Mouse (Mus musculus) small intestine, adult 2 months (tissue): ENCODE results near the gene Gtf3a. TPM values are rescaled to one million over a fixed set of nuclear protein-coding genes. Genes with fewer than 3 reads are reported as not detected.

Experiments used
- H3K27ac ChIP-seq: fragments of 200-500 bp; 2 replicates; pipeline ENCODE4 v1.5.1; 2012; ENCODE audit warnings: low read depth, low read length, control low read depth, inconsistent platforms; ENCODE audit not compliant: insufficient read depth
- H3K27me3 ChIP-seq: fragments of 200-500 bp; 2 replicates; pipeline ENCODE4 v1.6.1; 2012; ENCODE audit warnings: mild to moderate bottlenecking, moderate library complexity, low read length, inconsistent platforms; ENCODE audit not compliant: control insufficient read depth, insufficient read depth
- H3K36me3 ChIP-seq: fragments of 200-500 bp; 2 replicates; pipeline ENCODE4 v1.6.1; 2012; ENCODE audit warnings: mild to moderate bottlenecking, low read length, control low read depth, inconsistent platforms; ENCODE audit not compliant: control insufficient read depth, insufficient read depth
- H3K4me1 ChIP-seq: fragments of 200-500 bp; 2 replicates; pipeline ENCODE4 v1.6.1; 2012; ENCODE audit warnings: low read length, inconsistent platforms, mixed read lengths; ENCODE audit not compliant: control insufficient read depth, insufficient read depth, insufficient read length
- H3K4me3 ChIP-seq: fragments of 200-500 bp; 2 replicates; pipeline ENCODE4 v1.5.1; 2012; ENCODE audit warnings: low read depth, mild to moderate bottlenecking, control low read depth, inconsistent platforms, low read length, moderate library complexity
- CTCF ChIP-seq: fragments of 200-500 bp; IDR thresholded peaks from 2 replicates; pipeline ENCODE4 v1.5.1; 2012; ENCODE audit warnings: low read depth, mild to moderate bottlenecking, control low read depth, inconsistent platforms, low read length, moderate library complexity, mixed read lengths; ENCODE audit not compliant: insufficient replicate concordance, insufficient read length; ENCODE audit errors: extremely low read depth
- POLR2A ChIP-seq: fragments of 200-500 bp; IDR thresholded peaks from 2 replicates; pipeline ENCODE4 v1.6.1; 2012; ENCODE audit warnings: low read depth, mild to moderate bottlenecking, control low read depth, inconsistent platforms, low read length, moderate library complexity
- WGBS: fragments of 180-500 bp; shearing (Covaris S2); methylation state at CpG from one replicate; pipeline ENCODE4 v1.1.7; 2018; 5-methylcytosine and 5-hydroxymethylcytosine counted together
- polyA plus RNA-seq: library from polyadenylated mRNA; depleted of rRNA; stranded (reverse); fragments of >200 nt; gene quantifications from 2 replicates; pipeline ENCODE4 v1.2.3, GENCODE M21; 2012; rRNA removed

Gene Gtf3a
- polyA plus RNA-seq, 1 experiment, result 51.6 TPM

GRCm38 (mm10) chr5:147001312-147001711, 52.9 kb downstream of the Gtf3a start:
- H3K4me3 ChIP-seq, result no peak overlapping the region
- no peaks in the 10 kb centered on the region for H3K27me3 ChIP-seq
- H3K36me3 ChIP-seq, result no peaks in the 10 kb centered on the region
- WGBS, result 77% methylated on average over 4 of the region's 4 CpGs
- H3K27ac ChIP-seq, result no peak overlapping the region
- TF ChIP-seq CTCF (no peak), POLR2A (no peak)
- H3K4me1 ChIP-seq, result no peaks in the 10 kb centered on the region

GRCm38 (mm10) chr5:147003303-147003702, 54.8 kb downstream of the Gtf3a start:
- Histone ChIP-seq H3K4me1 (no peaks in the 10 kb centered on the region), H3K36me3 (no peaks in the 10 kb centered on the region), H3K27ac (no peak overlapping the region), H3K4me3 (no peak overlapping the region), H3K27me3 (no peaks in the 10 kb centered on the region)
- WGBS, result 57% methylated on average over 1 of the region's 1 CpGs
- TF ChIP-seq POLR2A (no peak), CTCF (peak; percentile 5; the same call in 1 of the 2 replicates)

Other genes with a start within 250 kb of the Gtf3a start
- gene Usp12, start 153.7 kb upstream of the Gtf3a start, polyA plus RNA-seq, result 5.8 and 16.7 TPM in 2 replicates
- gene Rpl21, start 115.8 kb upstream of the Gtf3a start, polyA plus RNA-seq, result 15.6 and 16.3 TPM in 2 replicates
- gene Rasl11a, start 103.6 kb upstream of the Gtf3a start, polyA plus RNA-seq, result 5.8 TPM in 2 replicates
- 7.2 and 13.1 TPM in 2 replicates for gene Mtif3, start 15.1 kb downstream of the Gtf3a start, polyA plus RNA-seq
- 24.6 and 44.9 TPM in 2 replicates for gene Lnx2, start 127.9 kb downstream of the Gtf3a start, polyA plus RNA-seq
- gene Polr1d, start 128.4 kb downstream of the Gtf3a start, polyA plus RNA-seq, result 17.2 and 33.0 TPM in 2 replicates
- gene Gsx1, start 240.0 kb downstream of the Gtf3a start, polyA plus RNA-seq, result not detected in 2 replicates